Mouse (Mus musculus) thymus, postnatal 36 days (tissue): ENCODE data around the gene Ccdc34.

Experiments used
- DNase-seq, 2 experiments: peaks; one replicate each; pipeline ENCODE4 v3.0.0; 2022; ENCODE audit warnings: mixed read lengths in 2 of 2

Ccdc34 gene

DNA sequence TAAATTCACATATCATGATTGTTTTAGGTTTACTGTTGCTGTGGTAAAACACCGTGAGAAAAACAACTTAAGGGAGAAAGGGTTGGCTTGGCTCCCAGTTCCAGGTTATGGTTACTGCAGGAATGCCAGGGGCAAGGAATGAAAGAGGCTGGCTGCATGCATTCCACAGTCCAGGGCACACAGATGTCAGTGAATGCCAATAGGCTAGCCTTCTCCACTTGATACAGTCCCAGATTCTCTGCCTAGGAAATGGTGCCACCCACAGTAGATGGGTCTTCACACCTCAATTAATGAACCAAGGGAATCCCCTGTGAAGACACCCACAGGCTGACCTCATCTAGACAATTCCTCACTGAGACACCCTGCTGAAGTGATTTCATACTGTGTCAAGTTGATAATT, 12.9 kb upstream of the Ccdc34 start:
- no peak for DNase-seq

DNA sequence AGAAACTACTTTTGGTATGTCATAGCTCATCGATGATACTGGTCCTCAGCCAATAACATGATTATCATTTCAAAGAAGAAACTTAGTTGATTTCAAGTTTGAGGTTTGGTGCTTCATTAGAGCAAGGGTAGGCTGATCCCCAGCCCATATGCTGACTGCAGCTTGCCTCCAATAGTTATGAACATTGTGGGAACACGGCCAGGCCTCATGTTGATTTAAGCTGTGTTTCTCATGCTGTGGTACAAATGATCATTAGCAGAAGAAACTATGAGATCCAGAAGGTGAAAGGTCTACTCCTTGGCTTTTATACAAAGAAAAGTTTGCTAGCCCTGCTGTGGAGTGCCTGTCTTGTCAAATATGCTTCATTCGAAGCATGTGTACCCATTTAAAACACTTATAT, 12.5 kb upstream of the Ccdc34 start:
- no peak for DNase-seq

DNA sequence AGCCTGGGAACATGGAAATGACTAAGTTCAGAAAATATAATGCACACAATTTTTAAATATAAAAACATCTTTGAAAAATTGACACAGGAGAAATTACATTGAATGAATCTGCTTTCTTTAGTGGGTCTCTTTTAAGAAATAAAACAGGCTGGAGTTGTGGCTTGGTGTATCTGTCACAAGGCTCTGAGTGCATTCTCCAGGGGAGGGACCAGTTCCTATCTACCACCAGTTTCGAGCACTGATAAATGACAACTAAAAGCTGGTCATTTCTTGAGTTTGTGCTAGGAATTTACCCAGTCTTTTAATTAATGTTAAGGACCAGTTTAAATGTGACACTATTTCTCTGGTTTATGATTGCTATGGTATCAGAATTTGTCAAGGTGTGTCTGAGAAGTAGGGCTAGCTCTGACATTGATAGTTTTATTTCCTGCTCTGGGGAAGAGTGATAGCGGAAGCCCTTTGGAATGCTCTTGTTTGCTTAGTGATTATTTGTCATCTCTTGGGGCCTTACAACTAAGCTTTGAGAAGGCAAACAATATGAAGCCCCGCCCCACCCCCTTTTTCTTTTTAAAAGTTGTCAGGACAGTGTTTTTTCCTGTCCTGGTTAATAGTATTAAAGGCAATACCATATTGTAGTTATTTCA, 11.9 kb upstream of the Ccdc34 start:
- no peak for DNase-seq

DNA sequence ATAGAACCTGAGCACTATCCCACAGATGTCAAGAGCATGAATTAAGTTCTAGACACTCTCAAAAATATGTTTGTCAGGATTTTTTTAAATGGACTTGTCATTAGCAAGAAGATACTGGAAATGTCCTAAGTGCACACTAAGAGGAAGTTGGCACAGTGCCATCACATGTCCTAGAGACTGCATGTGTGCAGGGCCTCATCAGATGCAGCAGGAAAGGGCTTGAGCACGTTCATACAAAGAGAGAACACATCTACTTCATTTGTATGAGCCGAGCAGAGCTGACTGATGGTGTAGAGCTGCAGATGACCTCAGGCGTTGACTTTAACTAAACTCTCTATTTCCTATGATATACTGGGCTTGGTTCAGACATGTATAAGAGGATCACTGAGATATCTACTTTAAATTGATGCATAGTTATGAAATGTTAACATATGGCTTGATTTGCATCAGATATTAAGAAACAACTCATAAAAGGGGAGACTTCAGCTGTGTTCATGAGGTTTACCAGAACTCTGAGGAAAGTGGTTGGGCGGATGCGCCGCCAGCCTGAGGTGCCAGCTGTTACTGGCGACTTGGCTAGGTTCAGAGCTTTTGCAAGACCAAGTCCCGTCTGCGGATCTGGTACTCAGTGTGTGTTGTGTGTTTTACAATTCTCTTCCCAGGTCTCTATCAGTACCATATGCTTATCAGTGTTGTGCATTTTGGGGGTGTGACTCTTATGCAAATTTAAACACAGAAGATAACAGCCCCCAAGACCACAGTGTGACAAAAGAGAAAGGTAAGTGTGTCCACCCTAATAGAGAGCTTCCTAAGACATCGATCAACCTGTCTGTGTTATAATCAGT, 10.0 kb upstream of the Ccdc34 start:
- DNase-seq = no peak

DNA sequence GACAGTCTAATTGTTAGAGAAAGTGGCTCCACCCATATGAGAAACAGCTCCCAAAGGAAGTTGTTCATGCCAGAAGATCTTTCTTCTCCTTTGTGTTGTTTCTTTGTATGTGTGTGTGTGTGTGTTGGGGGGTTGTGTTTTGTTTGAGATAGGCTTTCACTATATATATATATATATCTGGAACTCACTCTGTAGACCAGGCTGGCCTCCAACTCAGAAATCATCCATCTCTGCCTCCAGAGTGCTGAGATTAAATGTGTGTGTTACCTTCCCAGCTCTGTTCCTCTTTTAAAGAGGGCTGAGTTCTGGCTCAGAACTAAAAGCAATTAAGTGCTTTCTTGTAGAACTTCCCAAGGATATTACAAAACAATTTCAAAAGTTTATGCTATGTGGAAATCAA, 8.2 kb upstream of the Ccdc34 start:
- DNase-seq = no peak

DNA sequence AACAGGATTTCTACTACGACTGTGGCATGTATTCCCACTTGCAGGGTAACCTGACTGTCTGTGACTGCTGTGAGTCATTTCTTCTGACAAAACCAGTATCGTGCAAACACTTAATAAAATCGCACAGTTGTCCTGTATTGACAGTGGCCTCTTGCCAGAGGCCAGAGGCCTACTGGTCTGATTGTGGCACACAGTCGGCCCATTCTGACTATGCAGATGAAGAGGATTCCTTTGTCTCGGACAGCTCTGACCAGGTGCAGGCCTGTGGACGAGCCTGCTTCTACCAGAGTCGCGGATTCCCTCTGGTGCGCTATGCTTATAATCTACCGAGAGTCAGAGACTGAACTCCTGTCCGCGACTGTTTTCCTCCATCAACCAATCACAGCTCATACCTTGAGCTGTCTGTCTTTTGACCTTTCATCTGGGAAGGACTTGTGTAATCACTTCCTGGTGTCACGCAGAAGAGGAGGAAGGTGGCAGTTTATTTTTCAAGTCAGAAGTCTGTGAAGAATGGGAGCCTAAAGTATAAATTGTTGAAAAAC, 5.4 kb upstream of the Ccdc34 start:
- DNase-seq = no peak

DNA sequence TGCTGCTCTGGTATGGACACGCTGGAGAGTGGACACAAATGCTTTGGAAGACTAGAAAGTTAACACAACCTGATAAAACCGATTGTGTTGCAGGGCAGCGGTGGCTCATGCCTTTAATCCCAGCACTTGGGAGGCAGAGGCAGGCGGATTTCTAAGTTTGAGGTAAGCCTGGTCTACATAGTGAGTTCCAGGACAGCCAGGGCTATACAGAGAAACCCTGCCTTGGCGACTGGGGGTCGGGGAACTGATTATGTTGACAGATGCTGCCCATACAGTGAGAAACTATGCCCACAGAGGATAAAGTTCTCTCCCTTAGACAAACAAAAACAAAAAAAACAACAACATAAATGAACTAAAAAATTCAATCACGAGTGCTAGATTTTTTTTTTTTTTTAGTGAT, 530 bp upstream of the Ccdc34 start:
- no peak for DNase-seq

DNA sequence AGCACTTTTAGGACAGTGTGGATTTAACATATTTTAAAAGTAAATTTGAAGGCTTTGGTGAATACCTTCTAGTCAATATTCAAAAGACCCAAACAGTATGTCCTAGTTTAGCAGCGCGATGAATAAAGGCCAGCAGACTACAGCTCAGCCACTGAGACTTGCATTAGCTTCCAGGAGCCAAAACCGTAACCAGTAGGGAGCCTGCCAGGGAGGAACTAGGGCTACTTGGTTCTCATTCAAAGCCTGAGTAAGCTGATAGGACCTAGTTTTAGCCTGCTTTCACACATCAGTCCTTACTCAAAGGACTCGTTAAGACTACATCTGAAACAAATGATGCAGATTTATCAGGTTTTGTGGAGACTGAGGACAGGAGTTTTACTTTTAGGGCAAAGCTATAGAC, 2.0 kb downstream of the Ccdc34 start:
- DNase-seq = no peak

DNA sequence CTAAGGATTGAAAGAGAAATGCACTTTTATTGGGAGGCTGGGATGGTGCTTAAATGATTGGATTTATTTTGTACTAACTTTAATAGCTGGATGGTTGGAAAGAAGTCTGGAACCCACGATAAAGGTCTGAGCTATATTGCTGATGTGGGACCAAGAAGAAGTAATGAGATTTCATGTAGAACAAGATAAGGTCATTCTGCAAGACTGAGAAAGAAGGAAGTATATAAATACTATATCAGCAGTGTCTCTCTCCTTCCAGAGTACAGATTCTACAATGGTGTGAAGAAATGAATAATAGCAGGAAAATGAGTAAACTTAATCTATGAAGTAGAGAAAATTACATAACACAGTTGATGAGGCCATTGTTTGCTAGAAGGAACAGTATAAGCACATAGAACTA, 2.8 kb downstream of the Ccdc34 start:
- DNase-seq = no peak

DNA sequence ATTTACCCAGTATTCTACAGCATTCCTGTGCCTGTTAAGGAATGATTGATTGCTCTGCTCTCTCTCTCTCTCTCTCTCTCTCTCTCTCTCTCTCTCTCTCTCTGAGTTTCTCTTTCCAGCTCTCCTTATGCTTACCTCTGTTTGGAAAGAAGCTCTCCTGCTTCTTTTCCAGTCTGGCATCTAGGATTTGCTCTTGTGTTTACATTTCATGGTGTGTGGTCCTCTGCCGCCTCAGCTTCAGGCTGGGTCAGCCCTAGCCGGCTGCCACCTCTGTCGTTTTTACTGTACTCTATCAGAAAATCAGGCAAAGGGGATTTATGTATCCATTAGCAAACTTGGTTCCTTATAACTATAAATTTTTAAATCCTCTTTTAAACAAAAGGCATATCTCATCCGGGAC, 18.6 kb downstream of the Ccdc34 start:
- DNase-seq = no peak

DNA sequence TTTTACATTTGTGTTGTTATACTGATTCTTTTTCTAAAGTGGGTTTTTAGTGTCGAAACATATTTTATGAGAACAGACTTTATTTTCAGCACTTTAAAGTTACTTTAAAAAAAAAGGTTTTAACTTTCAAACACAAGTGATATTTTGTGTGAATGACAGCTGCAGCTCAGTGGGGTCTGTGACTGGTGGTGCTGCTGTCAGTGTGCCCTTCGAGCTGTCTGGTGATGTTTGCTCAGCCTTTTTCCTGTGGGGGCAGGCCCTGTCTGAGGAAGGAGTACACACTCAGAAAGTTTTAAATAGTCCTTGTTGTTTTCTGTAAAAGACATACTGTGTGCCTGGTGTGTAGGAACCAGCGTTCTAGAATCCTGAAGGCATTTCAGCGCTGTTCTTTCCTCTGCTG, 19.0 kb downstream of the Ccdc34 start:
- no peak for DNase-seq

DNA sequence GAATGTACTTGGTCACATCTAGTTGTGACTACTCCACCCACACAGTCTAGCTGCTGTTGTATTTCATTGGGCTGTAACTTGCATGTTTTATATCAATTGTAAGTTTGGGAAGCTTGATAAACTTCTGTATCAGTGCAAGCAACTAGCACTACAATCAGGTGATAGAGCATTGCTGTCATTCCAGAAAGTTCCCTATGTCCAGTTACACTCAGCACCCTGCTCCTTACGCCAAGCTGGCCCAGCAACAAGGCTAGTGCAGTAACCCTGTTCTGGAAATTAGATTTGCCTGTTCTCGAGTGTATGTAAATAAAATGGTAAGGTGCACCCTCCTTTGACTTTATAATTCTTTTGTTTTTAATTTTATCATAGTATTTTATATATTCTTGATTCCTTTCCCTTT, 19.6 kb downstream of the Ccdc34 start:
- no peak for DNase-seq

DNA sequence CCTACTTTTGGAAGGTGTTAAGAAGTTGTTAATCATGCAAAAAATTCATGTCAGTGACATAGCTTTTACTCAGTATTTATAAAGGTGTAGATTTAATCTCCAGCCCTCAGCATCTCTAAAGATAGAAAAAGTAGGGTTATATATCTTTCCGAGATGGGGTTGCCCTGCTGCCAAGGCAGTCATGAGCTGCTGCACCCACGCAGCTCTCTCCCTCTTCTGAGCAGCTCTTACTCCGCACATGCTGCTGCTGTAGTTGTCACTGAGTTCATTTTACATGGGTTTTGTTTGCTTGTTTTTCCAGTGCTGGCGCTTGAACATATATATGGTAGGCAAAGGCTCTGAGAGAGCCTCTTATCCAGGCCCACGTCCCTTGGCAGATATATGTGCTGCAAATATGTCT, 20.7 kb downstream of the Ccdc34 start:
- no peak for DNase-seq

DNA sequence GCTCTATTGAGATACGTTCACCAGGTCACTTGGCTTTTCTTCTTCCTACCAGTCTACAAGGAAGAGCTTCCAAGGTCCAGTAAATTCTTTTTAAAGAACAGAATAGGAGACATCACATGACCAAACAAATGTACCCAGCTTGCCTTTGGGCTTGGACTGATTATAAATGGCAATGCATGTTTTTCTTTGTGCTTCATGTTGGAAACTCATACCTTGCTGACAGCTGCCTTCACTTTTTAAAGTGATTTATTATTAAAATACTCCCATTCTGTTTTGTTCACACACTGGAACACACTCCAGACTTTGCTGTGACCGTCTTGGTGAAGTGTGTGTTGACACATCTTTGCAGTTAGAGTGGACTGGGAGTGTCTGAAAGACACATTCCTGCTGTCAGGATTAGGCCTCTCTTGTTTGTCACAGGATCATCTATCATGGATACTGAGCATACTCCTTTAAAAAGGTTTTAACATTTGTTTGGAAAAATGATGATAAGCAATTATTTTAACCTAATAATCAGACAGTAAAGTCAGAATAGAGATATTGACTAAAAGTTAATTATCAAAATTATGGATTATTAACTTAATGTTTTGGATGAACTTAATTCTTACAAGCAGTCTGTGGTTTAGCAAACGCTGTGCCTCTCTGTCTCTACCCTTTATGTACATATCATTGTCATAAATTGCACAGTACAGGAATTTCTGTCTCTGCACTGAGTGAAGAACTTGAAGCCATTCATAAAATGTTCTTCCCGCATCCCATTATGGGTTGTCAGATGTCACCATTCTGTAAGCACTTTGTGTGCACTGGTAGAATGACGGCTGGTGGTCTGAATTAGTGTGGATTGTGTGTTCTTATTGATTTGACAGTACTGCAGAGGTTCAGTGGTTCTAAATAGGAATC, 25.5 kb downstream of the Ccdc34 start:
- DNase-seq = no peak

DNA sequence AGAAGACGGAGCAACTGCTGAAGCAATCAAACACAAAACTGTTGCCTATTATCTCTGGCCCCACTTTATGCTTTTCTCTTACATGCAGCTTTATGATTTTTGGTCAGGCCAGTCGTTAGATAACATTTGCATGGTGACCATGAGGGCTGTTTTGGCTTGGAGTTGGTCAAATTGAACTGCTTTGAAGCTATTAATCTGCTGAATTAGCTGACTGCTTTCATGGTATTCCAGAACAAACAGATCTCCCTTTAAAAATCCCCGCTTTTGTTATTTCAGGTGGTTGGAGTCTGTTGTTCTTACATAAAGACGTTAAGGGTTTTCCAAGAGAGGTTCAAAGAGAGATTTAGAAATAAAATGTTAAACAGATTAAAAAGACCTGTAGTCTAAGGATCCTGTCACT, 40.8 kb downstream of the Ccdc34 start:
- no peak for DNase-seq

DNA sequence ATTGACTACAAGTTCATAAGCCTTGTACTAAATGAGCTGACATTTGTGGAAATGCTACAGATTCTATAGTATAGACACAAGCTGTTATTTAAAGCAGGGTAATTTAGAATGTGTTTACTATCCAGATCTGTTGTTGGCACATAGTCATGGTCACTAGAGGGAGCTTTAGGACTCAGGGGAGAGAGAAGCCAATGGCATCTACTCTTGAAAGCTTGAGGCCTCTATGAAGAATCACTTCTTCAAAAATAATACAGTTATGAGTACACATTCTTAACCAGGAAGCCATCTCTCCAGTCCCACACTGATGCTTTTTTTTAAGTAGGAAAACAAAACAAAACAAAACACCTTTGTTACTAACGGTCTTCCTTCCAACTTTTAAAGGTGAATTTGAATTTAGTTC, 45.5 kb downstream of the Ccdc34 start:
- DNase-seq = no peak

DNA sequence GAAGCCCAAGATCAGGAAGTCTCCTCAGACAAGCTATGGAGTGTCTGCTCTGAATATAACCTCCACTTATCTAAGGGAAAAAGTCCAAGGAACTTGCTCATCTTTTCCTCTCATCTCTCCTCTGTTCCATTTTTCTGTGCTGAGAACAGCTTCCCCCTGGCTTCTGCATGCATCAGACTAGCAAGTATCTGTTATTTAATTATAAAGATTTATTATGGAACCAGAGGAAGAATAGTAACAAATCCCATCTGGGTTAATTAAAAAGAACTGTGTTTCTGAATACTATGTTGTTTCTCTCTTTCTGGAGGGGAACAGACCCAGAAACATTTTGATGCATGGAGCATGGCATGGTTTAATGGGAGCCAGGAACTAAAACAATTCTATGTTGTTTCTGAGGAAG, 51.3 kb downstream of the Ccdc34 start:
- DNase-seq = no peak

DNA sequence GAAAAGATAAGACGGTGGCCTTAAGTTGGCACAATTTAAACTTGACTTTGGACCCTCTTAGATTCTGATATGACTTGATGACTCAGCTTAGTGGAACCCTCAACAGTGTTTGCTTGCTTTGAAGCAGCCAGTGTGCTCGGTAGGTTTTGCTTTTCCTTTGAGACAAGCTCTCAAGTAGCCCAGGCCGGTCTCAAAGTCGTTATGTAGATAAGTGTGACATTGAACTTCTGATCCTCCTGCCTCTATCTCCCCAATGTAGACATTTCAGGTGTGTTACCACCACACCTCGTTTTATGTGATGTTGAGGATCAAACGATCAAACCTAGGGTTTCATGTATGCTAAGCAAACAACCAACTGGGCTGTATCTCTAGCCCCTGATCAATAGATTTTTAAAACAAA, 55.4 kb downstream of the Ccdc34 start:
- DNase-seq = no peak

DNA sequence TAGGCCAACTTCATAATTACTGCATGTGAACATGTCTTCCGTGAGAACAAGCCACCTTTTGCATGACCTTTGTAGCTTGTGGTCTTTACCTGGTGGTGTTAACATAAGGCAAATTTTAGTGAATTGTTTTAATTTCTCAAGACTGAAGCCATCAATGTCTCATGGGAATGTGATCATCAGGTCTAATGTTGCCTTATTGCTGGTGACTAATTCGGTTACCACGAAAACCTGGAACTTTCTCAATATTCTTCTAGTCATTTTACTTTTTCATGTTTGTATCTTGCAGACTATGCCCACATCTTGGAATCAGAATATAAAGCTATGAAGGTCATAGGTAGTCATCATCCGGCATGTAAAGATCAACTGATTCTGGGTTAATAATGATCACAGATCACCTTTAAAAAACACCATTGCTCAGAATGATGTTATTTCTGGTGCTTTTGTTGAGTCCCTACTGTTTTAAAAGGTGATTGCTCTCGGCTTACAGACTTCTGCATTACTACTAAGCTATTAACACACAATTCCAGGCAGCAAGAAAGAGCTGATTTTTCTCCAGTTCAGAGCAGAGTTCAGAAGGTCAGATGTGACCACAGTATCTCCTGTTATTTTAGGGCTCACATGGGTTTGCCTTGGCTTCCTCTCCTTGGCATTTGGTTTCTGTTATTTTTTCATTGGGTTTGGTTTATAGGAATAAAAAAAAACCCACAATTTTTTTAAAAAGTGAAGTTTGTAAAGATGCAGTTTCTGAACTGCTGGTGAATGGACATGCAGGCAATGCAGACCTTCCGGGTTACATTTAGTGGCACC, 57.2 kb downstream of the Ccdc34 start:
- DNase-seq = no peak

DNA sequence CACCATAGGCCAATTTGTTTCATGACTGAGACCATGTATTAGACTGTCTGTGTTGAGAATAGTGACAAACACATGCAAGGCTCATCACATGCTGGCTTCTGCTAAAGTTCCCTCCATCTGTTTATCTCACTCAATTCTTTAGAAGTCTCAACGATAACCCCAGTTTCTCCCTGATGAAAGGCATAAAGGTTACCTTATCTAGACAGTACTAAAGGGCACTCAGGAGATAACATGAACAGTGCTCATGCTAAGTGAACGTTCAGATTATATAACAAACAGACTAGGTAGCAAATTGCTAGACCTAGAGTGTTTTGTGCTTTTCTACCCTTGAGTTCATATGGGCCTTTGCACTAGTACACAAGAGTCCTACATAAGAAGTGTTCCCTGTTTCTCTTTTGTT, 59.6 kb downstream of the Ccdc34 start:
- DNase-seq = no peak

DNA sequence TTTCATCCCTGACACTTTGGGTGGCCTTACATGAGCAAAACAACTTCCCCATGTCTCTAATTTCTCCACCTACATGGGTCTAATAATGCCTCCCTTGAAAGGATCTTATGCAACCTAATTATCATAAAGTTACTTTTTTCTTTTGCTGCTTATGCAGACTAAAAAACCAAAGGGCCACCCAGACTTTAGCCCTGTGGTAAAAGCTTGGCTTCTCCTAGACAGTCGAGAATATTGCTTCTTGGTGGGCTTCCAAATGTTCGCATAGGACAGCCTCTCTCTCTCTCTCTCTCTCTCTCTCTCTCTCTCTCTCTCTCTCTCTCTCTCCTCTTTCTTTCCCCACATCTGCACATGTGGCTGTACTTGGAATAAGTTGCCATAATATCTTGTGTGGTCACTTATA, 60.0 kb downstream of the Ccdc34 start:
- no peak for DNase-seq

DNA sequence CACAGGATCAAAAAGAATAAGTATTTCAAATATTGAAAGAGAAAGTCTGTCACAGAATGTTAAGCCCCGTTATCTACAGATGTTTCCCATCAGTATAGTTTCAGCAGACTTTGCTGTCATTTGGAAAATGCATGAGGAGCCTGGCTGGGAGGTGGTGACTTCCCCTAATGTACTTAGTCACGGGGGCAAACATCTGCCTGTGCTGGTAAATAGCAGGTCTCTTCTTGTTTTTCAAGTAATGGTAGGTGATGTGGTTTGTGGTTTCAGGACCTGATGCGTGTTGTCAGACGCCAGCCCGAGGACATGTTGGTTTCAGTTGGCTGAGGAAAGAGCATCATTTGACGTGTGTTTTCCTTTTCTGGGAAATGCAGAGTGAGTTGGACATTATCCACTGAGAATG, 62.9 kb downstream of the Ccdc34 start:
- no peak for DNase-seq

DNA sequence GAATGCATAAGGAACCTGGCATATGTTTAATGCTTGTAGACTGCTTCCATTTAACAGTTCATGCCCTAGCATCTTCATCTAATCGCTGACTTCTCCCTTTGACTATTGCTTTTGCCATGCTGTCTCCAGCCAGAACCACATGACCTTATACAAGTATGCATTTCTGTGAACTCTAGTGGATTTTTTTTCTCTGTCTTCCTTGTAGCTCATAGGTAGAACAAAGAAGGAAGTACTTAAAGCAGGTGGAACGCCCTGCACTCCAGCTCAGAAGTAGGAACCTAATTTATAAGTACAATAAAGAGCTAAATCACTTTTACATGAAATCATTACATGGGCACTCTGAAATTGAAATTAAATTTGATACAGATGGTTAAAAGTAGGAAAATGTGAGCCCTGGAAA, 65.4 kb downstream of the Ccdc34 start:
- DNase-seq = no peak
